Mouse (Mus musculus): ENCODE results near the gene Gm20388.

DNA sequence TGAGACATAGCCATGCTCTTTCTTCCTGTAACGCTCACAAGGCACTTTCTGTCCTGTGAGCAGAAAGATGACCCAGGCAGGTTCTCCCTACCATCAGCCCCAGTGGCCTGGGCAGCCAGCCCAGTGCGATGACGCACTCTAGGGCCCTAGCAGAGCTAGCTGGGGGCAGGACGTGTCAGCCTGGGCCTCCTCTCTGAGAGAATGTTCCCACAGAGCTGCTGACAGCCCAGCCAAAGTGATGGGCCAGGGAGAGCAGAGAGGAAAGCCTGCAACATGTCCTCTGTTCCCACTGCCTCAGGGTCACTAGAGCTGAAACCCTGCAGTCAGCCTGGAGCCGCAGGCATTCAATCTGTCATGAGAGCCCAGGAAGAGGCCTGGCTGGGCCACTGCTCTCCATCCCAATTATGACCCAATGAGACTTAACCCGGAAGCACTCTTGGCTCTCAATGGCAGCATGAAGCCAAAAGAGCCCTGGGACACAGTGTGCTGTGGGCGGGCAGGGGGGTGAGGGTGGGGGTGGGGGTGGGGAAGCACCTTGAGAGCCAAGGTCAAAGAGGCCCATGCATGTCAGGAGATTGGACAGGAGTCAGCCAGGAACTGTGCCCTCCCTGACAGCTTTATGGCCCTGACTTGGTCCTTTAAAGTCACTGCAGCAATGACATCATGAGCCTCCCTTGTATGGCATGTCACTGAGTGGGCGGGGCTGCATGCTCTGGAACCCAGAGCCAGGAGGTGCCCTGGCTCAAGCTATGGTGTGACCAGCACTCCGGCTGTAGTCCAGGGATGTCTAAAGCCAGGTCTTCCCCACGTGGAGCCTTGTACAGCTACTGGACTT is 1465.7 kb downstream of the Gm20388 start:
- TF ChIP-seq CTCF (IDR thresholded peaks at IDR 0.05; ENCODE audit: control insufficient read depth, insufficient read depth, low read length) (no peak), POLR2A (IDR thresholded peaks at IDR 0.05; ENCODE audit: borderline replicate concordance, control insufficient read depth, low read depth, low read length) (no peak)

Measured in bone marrow, adult 2 months (tissue).